Mouse (Mus musculus) spleen, adult 18-20 months (tissue): ENCODE results near the gene Timp2.
"Not testable (repeated sequence)": the region's sequence is repeated elsewhere in the genome, so short reads cannot be mapped to it uniquely, and the experiment has no call there.

Experiments used
- DNase-seq, 2 experiments: peaks; one replicate each; pipeline ENCODE4 v3.0.0; 2022; ENCODE audit warnings: mixed read lengths in 2 of 2

Timp2 gene

DNA sequence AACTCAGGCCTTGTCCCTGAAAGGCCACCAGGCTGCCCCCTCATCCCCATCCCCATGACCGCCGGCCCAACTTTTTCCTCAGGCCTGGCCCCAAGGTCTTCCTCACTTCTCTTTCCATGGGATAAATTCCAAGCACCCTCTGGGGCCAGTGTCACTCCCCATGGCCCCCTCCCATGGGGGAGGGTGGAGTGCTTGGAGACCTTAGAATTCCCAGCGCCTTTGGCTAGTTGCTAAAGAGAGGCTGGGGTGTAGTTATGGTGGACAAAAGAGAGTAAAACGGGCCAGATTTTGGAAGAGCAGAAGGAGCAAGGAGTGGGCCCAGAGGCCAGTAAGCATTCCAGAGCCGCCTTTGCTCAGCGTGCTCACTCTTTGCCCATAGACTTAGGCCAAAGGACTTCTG, at the start of gene Timp2:
Timp2 (minus strand) TSS at position 101 of the 400 bp plus-strand sequence.
- no peak for DNase-seq

DNA sequence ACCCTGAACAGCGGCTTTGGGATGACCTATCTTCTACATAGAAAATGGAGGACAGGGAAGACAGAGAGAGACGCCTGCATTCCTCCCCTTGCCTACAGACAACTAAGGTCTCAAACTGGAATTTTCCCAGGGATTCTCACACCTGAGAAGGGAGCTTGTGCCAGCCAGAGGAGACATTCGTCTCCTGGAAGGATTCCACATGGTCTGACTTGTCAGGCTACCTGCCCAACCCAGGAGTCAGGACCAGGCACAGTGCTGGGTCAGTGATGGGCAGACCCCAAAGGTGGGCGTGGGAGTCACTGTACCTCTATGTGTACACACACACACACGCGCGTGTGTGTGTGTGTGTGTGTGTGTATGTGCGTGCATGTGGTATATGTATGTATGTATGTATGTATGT, 49.8 kb upstream of the Timp2 start:
- DNase-seq: peak in 1 of 2 experiments; percentile 3

DNA sequence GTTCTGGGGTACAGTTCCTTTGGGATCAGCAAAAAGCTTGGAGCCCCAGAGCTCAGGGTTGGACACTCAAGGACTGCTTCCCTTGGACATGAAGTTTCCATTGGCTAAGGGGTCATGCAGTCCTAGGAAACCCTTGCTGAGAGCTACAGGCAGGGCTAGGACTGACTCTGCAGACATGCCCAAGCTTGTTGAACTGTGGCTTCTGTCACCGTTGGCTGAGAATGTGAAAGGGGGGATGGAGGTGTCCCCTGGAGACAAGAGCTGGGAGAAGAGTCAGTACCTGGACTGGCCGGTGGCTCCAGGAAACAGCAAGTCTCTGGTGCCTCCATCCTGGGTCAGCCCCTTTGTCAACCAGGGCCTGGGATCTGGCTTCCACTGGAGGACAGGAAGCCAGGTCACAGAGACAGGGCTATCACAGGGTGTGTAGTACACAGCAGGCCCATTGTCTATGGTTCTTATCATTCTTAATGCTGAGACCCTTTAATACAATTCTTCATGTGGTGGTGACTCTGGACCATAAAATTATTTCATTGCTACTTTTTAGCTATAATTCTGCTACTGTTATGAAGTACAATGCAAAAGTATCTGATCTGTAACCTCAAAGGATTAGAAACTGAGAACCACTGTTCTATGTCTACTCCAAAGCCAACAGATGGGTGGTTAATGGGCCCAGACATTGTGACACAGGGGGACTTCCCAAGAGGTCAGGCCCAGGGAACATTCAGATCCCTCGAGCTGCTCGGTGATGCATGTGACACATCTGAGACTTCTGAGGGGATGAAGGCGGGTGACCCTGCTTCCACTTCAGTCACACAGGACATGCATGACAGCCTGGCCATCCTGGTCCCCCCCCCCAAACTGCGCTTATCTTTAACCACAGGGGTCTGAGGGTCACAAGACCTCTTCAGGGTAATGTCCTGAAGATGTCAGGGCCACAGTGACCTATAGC, 48.7 kb upstream of the Timp2 start:
- peak in 1 of 2 experiments; percentile 5 for DNase-seq

DNA sequence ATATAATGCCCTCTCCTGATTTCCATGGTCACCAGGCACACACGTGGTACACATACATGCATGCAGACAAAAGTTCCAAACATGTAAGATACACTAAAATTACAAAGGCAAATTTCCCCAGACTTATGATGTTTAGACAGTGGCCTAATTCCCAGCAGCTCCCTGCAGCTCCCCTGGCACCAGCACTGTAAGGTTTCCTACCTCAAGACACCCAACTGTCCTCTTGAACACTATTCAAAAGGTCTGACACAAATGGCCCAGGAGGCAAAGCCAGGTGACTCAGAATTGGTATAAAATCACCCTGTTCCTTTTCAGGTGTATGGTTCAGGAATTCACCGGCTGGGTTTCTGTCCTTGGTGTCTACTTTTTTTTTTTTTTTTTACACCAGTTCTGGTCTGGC, 47.6 kb upstream of the Timp2 start:
- no peak for DNase-seq

DNA sequence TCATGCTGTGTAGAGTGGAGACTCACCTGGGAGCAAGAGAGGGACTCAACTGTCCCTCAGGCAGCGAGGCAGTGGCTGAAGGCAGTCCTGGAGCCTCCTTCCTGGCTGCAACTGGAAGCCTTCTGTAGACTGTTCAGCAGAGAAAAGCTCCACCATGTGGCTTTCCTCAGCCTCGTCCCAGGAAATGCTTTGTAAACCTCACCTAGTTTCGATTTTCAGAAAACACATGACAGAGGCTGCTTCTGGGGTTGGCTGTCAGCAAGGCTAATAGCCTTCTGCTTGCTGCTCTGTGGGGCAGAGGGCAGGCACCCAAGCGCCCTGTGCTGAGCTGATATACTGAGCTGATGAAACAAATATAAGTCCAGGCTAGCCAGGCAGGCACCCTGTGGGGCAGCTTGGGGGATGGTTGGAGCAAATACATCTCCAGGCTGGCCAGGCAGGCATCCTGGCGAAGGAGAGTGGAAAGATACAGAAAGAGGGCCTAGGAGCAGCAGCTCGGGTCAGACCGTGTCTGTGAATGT, 46.3 kb upstream of the Timp2 start, which contains the start of gene Lgals3bp:
Lgals3bp (minus strand) TSS at position 333 of the 521 bp plus-strand sequence.
- peak in 1 of 2 experiments; percentile 10 for DNase-seq

DNA sequence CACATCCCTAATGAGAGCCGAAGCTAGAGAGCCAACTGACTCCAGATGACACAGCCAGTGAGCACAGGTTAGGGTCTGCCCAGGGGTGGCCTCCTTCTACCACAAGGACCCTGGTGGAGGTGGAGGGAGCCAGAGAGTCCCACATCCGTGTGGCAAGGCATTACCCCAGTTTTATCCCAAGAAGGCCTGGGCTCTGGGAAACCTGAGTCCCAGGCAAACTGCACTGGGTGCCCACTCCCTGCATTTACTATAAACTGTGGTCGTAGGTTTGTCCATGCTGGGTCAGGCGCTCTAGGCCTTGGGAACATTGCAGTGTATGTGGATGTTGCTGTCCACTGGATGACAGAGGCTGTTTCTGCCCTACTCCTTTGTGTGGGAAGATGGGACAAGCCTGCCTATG, 45.7 kb upstream of the Timp2 start:
- DNase-seq: peak in 1 of 2 experiments; percentile 2

DNA sequence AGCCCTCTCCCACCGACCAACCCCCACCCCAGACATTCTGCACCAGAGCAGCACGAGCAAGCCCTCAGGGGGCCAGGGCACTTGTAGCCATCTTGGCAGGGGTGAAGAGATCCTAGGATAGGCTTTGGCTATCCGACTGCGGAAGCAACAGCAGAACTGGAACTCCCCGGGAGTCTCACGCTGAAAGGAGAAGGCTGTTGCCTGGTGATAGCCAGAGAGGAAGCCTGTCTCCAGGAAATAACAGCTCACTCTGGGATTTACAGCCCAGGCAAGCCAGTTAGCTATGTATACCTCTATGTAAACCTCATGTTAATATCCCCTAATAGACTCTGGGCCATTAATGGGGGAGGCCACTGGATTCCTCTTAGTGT, 45.0 kb upstream of the Timp2 start:
- peak in 1 of 2 experiments; percentile 4 for DNase-seq

DNA sequence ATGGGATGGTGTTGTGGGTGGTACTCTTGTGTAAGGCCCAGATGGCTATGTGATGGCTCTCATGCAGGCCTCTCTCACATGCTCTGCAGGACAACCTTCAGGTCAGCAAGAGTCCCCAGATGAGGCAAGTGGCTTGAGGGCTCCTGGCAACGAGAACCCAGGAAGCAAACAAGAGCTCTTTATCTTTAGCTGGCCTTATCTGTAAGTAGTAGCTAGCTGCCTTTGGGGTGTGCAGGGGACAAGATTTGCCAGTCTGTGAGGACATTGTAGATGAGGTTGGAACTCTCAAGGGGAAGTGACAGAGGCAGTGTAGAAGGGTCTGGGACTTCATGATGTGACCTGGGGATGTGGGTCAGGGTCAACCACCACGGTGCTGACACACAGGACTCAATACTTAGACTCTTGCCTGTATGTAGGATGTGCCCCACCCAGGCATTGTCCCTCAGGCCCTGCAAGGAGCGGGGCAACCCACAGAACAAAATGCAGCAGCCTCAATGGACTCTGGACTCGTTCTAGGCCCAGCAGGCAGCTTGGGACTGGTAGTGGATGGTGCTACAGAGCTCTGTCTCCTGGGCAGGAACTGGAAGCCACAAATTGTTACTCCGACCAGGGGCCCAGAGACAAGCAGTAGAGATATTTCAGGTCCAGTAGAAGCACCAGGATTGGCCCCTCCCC, 44.5 kb upstream of the Timp2 start:
- DNase-seq: no peak

DNA sequence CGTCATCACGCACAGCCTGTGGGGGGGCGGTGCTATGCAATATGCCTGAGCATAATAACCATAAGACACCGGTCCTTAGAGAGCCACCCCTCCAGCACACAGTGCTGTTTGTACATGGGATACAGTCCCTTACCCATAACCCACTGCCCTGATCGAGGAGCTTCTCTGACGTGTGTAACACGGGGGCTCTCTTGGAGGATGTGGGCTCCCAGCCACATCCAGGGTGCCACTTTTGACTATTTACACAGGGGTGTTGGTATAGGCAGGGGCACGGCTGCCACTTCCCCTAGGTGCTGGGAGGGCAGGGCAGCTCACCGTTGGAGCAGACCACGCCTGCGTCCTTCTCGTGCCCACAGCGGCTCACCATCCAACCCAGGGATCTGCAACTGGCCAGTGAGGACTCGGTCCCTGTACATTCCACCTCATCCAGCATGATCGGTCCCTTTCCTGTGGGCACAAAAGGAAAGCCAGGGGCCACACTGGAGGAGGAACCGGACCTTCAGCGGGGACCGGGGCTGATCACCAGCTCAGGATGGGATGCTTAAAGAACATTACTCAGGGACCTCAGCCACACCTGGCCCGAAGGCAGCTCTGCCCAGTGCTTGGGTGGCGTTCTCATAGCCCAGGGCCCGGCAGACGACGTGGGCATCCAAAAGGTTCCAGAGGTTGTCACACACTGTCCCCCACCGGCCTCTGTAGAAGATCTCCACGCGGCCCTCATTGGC, 42.4 kb upstream of the Timp2 start:
- peak in 1 of 2 experiments; percentile 3 for DNase-seq

DNA sequence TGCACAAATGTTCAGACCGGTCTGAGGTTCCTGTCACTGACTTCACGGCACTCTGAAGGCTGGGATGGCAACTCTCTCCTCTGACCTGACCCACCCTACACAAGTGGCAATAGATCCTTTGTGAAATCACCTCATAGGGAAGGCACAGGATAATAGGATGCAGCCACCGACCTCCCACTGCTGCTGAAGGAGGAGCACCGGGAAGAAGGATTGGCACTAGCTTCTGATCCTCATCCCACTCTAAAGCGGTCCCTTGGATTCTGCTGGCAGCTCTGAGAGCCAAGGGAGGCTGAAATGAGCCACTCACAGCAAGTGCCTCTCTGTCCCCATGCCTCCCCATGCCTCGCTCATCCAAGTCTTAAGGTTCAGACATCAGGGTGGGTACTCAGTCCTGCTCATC, 39.0 kb upstream of the Timp2 start:
- DNase-seq: no peak

DNA sequence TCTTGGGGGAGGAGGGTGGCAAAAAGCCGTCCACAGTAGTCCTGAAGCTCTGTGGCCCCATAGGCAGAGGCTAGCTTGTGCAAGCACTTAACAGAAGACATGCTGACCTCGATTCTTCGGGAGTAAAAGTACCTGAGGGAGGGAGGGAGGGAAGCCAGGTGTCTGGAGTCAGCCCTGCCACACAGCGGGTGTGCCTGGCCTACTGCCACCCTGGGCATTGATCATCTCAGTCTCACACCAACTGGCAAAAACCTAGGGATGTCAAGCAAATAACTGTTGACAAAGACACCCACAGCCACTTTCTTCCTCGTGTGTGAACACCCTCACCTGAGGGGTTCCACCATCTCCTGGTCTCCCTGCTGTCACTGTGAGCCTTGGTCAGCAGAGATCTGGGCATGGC, 38.5 kb upstream of the Timp2 start:
- no peak for DNase-seq

DNA sequence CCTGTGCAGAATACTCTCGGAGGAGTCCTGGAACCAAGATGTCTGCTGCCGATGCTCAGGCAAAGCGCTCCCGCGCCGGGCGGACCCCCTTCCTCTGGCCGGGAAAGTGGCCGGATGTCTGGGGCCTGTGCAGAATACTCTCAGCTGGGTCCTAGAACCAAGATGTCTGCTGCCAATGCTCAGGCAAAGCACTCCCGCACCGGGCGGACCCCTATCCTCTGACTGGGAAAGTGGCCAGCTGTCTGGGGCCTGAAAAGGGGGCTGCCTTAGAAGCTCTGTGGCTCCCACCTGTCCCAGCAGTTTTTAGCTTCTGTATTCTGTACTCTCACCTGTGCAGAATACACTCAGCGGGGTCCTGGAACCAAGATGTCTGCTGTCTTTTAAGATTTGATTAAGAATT, 32.3 kb upstream of the Timp2 start:
- DNase-seq: not testable (repeated sequence)

DNA sequence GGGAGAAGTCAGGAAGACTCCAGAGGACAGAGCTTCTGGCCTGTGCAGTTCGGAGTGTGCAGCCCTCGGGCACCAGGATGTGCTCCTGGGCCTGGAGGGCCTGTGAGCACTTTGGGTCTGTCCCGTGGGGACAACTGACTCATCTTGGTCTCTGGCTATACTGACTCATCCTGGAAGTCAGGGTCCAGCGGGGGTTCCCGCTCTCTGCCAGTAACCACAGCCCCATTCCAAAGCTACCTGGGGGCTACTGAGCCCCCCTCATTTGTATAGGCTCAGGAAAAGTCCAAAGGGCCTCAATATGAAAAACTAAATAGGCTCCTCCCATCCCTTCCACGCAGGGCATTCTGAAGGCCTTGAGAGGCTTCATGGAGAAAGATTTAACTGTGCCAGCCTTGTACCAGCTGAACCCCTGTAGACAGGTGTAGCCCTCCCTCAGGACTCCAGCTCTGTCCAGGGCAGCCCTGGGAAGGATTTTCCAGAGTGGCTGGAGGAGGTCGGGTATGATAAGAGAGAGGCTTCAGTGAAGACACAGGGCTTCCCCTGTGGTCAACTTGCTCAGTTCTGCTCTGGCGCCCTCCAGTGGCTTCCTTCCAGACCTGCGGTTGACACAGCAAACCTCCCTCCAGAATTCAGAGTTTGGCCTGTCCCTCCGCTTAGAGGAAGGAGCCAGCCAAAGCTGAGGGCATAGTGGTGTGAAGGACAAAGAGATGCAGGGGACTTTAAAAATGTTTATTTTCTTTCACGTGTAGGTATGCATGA, 23.9 kb upstream of the Timp2 start:
- DNase-seq: peak; percentile 55 to 82

DNA sequence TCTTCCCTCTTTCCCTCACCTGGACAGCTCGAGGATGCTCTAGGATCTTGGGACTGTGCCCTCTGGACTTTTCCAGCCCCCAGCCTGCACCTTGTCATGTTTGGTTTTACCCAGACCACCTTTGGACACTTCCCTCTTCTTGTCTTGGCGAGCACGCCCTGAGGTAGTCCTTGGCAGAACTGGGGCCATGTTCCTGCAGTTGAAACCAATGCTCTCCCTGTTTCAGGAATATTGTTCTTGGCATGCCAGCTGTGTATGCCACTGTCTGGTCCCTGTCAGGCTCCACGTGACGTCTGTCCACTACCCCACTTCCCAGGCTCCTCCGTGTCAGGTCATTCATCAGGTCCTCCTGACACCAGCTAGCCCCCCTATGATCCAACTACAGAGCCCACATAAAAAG, 23.1 kb upstream of the Timp2 start:
- DNase-seq: no peak

DNA sequence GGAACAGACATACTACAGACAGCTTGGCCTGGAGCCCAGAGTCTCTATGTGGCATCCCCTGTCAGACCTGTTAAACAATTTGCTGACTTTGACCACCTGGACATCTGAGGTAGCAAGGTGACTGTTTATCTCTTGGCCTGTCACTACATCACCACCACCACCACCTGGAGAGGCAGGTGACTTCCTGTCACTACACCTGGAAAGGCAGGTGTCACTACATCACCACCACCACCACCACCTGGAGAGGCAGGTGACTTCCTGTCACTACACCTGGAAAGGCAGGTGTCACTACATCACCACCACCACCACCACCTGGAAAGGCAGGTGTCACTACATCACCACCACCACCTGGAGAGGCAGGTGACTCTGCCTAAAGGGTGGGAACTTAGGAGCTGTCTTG, 20.8 kb upstream of the Timp2 start:
- DNase-seq: not testable (repeated sequence)

DNA sequence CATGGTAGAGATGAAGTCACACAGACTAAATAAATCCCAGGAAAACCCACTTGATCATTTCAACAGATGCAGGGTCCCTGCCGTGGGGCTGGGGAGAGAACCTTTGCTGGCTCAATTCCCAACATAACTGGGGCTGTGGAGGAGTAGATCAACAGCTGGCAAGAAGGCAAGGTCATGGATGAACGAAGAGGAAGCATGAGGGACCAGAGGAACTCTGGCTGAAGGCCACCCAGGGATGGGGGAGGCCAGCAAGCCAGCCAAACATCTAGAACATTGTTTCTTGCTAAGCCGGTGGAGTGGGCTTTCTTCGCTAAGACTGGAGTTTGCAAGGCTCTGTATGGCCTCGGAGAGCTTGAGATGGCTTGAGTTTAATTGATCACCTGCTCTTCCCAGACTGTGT, 20.3 kb upstream of the Timp2 start:
- DNase-seq: no peak

DNA sequence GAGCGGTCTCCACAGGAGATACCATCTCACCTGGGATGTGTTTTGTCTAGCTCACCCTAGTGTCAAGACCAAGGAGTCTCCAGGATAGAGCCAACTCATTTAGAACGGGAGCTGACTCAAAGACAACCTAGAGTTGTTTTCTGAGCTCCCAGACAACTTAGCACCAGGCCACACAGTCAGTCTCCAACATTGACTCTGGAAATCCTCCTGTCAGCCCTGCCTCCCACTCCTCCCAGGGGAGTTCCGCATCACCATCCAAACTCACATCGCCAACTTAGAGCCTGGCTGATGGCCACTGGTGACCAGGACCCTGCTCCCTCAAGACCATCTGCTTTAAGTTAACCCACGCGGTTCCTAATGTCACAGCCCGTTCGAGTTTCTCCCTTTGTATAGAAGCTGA, 19.9 kb upstream of the Timp2 start:
- no peak for DNase-seq

DNA sequence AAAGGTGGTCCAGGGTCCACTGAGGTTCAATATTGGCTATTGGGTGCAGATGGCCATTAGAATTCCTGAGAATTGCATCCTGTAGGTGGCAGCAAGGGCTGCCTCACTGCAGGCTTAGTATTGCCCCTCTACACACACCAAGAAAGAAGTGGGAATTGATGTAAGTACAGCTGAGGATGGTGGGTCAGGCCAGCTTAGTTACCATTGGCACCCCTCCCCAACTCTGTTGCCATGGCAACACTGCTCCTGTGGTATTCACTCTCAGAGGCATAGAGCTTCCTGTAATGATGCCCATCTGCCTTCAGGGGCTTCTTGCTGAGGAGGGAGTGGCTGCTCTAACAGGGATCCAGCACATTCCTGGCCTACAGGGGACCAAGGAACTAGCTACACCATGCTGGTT, 19.5 kb upstream of the Timp2 start:
- DNase-seq: no peak

DNA sequence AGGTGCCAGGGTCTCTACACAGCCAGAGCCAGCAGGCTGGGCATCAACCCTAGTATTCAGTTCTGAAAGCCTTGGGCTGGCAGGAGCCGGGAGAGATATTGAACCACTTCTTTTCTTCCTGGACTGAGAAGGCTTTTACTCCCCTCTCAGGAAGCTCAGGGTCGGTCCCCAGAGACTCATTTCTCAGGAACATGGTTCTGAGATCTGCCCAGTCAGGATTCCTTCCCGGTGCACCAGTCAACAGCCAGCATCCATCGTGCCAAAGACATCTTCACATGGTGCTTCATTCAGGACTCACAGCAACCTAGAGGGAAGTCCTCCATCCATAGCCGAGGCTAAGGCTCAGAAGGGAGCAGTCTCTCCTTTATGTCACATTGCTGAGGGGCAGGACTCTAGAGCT, 19.0 kb upstream of the Timp2 start:
- DNase-seq: no peak

DNA sequence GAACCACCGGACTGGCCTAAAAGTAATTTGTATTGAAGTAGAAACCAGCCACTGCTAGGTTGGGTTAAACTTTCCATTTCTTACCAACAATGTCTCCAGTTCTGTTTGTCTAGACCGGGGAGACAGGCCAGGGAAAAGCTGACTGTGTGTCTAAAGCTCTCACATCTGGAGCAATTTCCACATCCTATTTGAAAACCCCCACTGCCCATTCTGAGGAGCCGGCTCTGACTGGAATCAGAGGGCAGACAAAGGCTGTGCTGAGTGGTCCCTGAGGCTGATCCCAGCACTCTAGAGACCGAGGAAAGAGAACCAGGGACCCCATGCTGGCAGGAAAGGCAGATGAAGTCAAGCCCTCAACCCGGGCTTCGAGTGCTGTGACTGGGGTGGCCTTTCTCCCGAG, 17.1 kb upstream of the Timp2 start:
- no peak for DNase-seq

DNA sequence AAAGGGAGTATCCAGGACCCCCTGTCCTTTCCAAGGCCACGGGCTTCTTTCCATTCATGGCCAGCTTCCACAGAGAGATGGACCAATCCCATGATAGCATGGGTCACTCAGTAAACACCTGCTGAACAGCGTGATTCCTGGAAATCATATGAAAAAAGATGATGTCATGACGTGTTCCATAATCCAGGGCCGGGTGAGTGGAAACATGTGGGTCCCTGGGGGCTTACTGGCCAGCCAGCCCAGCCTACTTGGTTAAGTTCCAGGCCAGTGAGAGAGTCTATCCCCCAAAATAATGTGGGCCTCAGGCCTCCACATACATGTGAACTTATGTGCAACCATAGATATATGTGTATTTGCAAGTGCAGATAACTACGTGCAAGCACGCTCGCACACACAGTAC, 16.3 kb upstream of the Timp2 start:
- no peak for DNase-seq

DNA sequence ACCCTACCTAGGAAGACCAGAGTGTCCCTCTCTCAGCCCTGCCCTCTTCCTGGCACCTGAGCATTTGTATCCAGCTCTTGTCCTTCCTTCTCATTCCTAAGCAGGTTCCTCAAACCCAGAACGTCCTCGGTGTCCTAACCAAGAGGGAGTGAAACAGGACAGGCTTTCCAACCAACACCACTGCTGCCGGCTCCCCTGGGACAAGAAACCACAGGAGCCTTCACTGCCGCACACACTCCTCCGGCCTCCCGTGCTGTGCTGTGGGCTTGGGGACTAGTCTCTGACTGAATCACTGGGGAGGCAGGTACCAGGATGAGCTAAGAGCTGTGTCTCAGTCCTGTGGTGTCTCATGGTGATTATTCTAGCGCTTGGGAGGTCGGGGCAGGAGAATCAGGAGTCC, 14.1 kb upstream of the Timp2 start:
- DNase-seq: no peak
